Mouse (Mus musculus): Measurements from ENCODE around the gene Atp13a4. TPM values are rescaled to one million over a fixed set of nuclear protein-coding genes. Genes with fewer than 3 reads are reported as not detected.

Atp13a4 gene
- total RNA-seq, 2 experiments from 2014 or later = not detected

- DNase-seq (ENCODE audit: low spot score) = no peak
- intact Hi-C loops (cut with DNase I) = no loop called here
Observed at GRCm38 (mm10) chr16:29491031-29491430, 53.6 kb downstream of the Atp13a4 start.

DNA sequence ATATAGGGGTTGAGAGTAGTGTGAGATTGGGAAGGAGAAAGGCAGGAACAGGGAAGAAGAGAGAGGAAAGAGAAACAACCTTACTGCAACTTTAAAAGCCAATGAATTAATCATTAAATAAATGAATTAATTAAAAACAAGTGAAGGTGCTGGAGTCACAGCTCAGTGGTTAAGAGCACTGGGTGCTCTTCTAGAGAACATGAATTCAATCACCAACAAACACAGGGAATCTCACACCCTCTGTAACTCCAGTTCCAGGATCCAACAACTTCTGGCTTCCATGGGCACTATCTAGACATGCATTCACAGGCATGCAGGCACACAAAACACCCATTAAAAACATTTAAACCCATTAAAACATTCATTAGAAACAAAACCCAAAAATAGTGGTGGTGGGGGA lies 63.2 kb downstream of the Atp13a4 start:
- intact Hi-C loops (cut with DNase I) = no loop called here
- DNase-seq (ENCODE audit: low spot score) = no peak

DNA sequence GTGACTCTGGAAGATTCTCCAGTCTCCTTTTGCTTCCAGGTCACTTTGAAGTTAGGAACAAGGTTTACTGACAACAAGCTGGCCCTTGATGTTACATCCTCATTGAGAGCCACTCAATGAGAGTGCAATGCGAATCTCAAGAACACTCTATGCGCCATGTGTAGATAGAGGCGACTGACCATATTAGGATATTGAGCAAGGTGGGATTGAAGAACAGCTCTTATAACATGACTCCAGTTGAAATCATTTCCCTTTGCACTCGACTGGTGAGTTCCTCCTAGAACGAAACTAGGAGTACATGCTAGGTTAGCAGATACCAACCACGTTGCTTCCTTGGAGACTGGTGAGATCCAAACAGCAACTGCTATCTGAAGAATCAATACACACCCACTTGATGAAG lies 64.3 kb downstream of the Atp13a4 start:
- DNase-seq (ENCODE audit: low spot score) = no peak
- intact Hi-C loops (cut with DNase I) = no loop called here

DNA sequence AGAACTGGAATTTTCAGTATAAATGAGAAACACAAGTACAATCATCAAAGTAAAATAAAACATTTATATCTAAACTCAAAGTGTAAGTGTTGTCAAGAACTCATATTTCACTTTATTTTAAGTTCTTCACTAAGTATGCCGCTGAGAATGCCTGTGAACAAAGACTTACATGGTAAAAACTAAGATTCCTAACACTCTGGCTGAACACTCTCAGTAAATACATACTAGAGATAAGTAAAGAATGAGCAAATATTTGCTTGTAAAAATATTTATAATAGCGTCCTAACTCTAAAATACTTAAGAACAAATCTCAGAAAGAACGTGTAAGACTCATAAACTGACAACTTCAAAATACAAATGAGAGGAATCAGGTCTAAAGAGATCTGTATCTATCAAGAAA lies 80.9 kb downstream of the Atp13a4 start:
- intact Hi-C loops (cut with DNase I) = no loop called here
- DNase-seq (ENCODE audit: low spot score) = no peak

GRCm38 (mm10) chr16:29459331-29459730 lies 85.3 kb downstream of the Atp13a4 start:
- intact Hi-C loops (cut with DNase I) = loop anchor here (10.0 kb wide), 1 partner anchor 105 kb away; no protein-coding TSS in a partner anchor
- no peak for DNase-seq (ENCODE audit: low spot score)

- intact Hi-C loops (cut with DNase I) = loop anchor here (10.0 kb wide), 1 partner anchor 108 kb away; no protein-coding TSS in a partner anchor
- DNase-seq (ENCODE audit: low spot score) = no peak
Observed at GRCm38 (mm10) chr16:29456851-29457250, 87.8 kb downstream of the Atp13a4 start.

GRCm38 (mm10) chr16:29453282-29453681 lies 91.4 kb downstream of the Atp13a4 start:
- intact Hi-C loops (cut with DNase I) = loop anchor here (10.0 kb wide), 1 partner anchor 112 kb away; no protein-coding TSS in a partner anchor
- DNase-seq (ENCODE audit: low spot score) = no peak

GRCm38 (mm10) chr16:29451706-29452105 lies 93.0 kb downstream of the Atp13a4 start:
- no peak for DNase-seq (ENCODE audit: low spot score)
- intact Hi-C loops (cut with DNase I) = loop anchor here (10.0 kb wide), 1 partner anchor 113 kb away; no protein-coding TSS in a partner anchor

GRCm38 (mm10) chr16:29442126-29442525 lies 102.5 kb downstream of the Atp13a4 start:
- DNase-seq (ENCODE audit: low spot score) = no peak
- intact Hi-C loops (cut with DNase I) = no loop called here

GRCm38 (mm10) chr16:29441405-29441985 lies 103.2 kb downstream of the Atp13a4 start:
- DNase-seq (ENCODE audit: low spot score) = no peak
- intact Hi-C loops (cut with DNase I) = no loop called here

- no peak for DNase-seq (ENCODE audit: low spot score)
- intact Hi-C loops (cut with DNase I) = loop anchor here (10.0 kb wide), 1 partner anchor 603 kb away; no protein-coding TSS in a partner anchor
Observed at GRCm38 (mm10) chr16:29438045-29438444, 106.6 kb downstream of the Atp13a4 start.

DNA sequence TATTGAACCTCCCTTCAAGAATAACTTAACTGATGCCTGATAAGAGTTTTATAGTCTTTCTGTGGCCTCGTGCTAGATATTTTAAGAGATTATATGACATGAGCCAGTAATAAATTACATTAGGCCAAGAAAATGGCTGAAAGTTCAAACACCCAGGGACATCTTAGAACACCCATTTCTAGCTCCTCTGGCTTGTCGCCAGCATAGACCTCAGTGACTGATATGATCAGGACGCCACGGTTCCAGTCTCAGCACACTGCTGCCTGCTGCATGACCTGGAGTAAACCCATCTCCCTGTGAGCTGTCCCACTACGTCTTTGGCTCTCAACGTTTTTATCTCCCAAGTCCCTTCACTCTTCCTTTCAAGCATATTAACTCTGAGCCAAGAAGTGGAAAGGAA lies 108.9 kb downstream of the Atp13a4 start:
- no peak for DNase-seq (ENCODE audit: low spot score)
- intact Hi-C loops (cut with DNase I) = loop anchor here (10.0 kb wide), 1 partner anchor 601 kb away; no protein-coding TSS in a partner anchor

DNA sequence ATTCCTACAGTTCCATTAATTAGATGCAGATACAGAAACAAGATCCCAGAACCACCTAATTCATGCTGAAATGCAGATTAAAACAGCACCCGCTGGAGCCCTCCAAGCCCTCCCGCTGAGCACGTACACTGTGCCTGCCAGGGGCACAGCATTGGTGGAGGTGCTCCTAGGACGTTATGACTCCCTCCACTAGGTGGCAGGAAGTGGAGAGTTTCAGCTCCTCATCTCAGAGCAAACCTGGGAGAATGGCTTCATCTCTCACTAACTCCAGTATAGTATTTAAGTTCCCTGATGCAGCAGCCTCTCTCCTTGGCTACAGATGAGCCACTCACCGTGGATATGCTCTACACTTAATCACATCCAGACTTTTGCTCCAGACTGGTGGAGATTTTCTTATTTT lies 110.0 kb downstream of the Atp13a4 start:
- intact Hi-C loops (cut with DNase I) = loop anchor here (10.0 kb wide), 1 partner anchor 600 kb away; no protein-coding TSS in a partner anchor
- no peak for DNase-seq (ENCODE audit: low spot score)

- intact Hi-C loops (cut with DNase I) = no loop called here
- no peak for DNase-seq (ENCODE audit: low spot score)
Observed at GRCm38 (mm10) chr16:29414822-29415221, 129.8 kb downstream of the Atp13a4 start.

DNA sequence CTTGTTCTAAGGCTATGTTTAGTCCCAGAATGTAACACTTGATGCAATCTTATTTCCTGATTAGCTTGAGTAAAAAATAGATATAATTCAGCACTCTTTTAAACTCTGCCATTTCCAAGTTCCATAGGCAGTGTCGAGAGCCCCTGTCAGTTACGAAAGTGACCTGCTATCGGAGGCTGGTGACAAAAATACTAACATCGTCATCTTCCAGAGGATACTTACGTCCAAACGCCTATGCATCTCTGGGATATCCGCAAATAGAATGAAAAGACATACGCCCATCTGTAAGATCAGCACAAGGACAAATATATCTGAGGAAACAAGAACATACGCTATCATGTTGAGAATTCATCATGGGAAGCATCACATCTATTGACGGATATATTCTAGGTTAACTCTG lies 137.3 kb downstream of the Atp13a4 start:
- DNase-seq (ENCODE audit: low spot score) = no peak
- intact Hi-C loops (cut with DNase I) = no loop called here

- intact Hi-C loops (cut with DNase I) = loop anchor here (10.0 kb wide), 1 partner anchor 134 kb away; no protein-coding TSS in a partner anchor
- no peak for DNase-seq (ENCODE audit: low spot score)
Observed at GRCm38 (mm10) chr16:29399079-29399478, 145.6 kb downstream of the Atp13a4 start.

- intact Hi-C loops (cut with DNase I) = no loop called here
- no peak for DNase-seq (ENCODE audit: low spot score)
Observed at GRCm38 (mm10) chr16:29384781-29385180, 159.9 kb downstream of the Atp13a4 start.

- intact Hi-C loops (cut with DNase I) = no loop called here
- DNase-seq (ENCODE audit: low spot score) = no peak
Observed at GRCm38 (mm10) chr16:29378458-29378857, 166.2 kb downstream of the Atp13a4 start, which contains the start of gene Atp13a5. TSS of gene Atp13a5 (minus strand) at chr16:29378732.

DNA sequence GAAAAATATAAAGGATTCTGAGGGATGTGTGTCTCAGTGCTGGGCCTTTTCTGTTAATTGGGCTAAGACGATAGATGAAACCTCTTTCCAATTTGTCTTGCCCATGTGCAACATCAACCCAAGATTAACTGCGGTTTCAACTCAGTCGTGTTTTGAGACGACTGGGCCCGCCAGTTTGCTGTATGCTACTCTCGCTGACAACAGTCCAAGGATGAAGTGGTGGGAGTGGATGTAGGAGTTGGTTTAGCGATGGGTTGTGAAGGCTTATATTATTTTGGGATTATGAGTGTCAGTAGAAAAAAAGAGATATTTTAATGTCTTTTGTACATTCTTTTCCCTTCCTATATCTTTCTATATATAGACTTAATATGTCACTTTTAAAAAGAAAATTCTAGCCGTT lies 170.0 kb downstream of the Atp13a4 start:
- DNase-seq (ENCODE audit: low spot score) = no peak
- intact Hi-C loops (cut with DNase I) = no loop called here
